Mouse (Mus musculus): ENCODE results near the gene Gps1. TPM values are rescaled to one million over a fixed set of nuclear protein-coding genes. Genes with fewer than 3 reads are reported as not detected.
A peak's percentile ranks its signal among the peaks of the same experiment; 100 is the strongest.

The Gps1 gene
- total and polyA plus RNA-seq, 3 experiments: 158 to 184 (median 174) TPM

DNA sequence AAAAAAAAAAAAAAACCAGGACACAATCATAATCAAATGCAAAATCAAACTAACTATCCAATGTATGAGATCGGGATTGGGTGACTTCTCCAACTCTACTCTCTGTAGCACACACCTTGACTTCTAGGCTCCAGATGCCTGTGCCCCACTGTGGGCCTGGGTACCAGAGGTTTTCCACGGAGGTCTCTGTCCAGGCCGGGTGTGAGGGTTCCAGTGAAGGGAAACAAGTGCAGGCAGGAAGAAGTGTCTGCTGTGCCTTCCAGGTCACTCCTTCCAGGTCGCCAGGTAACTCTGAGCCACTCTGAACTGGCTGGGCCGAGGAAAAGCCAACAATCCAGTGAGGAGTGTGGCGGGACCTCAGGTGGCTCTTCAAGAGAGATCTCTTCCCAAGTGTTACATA lies 47.6 kb upstream of the Gps1 start (continued):
- no peak for TF ChIP-seq IRF4 (IDR thresholded peaks at IDR 0.05; ENCODE audit: low read depth, low read length)

DNA sequence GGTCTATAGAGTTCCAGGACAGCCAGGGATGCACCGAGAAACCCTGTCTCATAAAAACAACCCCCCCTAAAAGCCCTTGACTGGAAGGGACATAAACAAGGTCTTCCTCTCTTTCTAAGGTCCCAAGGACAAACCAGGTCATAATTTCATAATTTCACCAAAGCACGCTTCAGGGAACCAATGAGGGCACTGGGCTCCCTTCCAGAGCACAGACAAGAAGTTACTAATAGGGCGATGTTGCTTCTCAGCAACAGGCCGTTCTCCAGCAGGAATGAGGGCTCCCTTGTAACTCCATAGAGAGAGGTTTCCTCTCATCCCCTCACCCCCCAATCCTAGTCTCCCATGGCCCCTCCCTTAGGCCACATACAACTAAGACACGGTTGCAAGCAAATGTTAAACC lies 43.1 kb upstream of the Gps1 start:
- Histone ChIP-seq H3K4me2 (ENCODE audit: insufficient read depth, low read depth, poor library complexity, severe bottlenecking) (no peak overlapping the region), H3K27ac (ENCODE audit: insufficient read depth, low read depth) (no peak overlapping the region), H3K79me2 (replicated peaks; ENCODE audit: control insufficient read depth, extremely low read depth, insufficient read depth, poor library complexity, severe bottlenecking) (no peaks in the 10 kb centered on the region), H3K4me3 (replicated peaks in 1 of 3; ENCODE audit: low read depth in 2 of 3, low read length in 2 of 3, poor library complexity in 1 of 3) (no peak overlapping the region), H3K9ac (ENCODE audit: insufficient read depth, low read depth) (no peak overlapping the region), H3K36me3 (replicated peaks in 1 of 2; ENCODE audit: control insufficient read depth in 1 of 2, insufficient read depth in 1 of 2, low read length in 1 of 2) (no peaks in the 10 kb centered on the region), H3K9me3 (replicated peaks; ENCODE audit: low read length) (no peaks in the 10 kb centered on the region), H3K27me3 (replicated peaks) (peaks cover 63% of the 10 kb centered on the region), H3K4me1 (ENCODE audit: control insufficient read depth in 1 of 2, insufficient read depth in 2 of 2) (peaks cover 6 to 11% of the 10 kb centered on the region in 2 experiments; a peak in 2 of 4 replicates)
- in situ Hi-C loops (cut with MboI; ENCODE audit: low pct_ligation_motif_present, low pct_unique_long_range_greater_than_20kb, low sequenced_read_pairs) (no loop called here), dilution Hi-C loops (cut with MboI; ENCODE audit: extremely low pct_ligation_motif_present, extremely low pct_unique_long_range_greater_than_20kb, low sequenced_read_pairs) (no loop called here)
- TF ChIP-seq TCF12 (IDR thresholded peaks at IDR 0.05; ENCODE audit: low read depth, low read length): no peak
- no peak for TF ChIP-seq MAX (IDR thresholded peaks at IDR 0.05; ENCODE audit: low read length)
- no peak for TF ChIP-seq EP300 (IDR thresholded peaks at IDR 0.05; ENCODE audit: low read length)
- TF ChIP-seq MYC (IDR thresholded peaks at IDR 0.05; ENCODE audit: low read depth, low read length): no peak
- TF ChIP-seq GABPA (IDR thresholded peaks at IDR 0.05; ENCODE audit: insufficient replicate concordance, low read depth, low read length): no peak
- no peak for TF ChIP-seq POLR2AphosphoS2 (IDR thresholded peaks at IDR 0.05; ENCODE audit: low read depth, low read length)
- TF ChIP-seq RCOR1 (conservative IDR thresholded peaks at IDR 0.05; ENCODE audit: low read depth, low read length): no peak
- TF ChIP-seq MAFK (IDR thresholded peaks at IDR 0.05; ENCODE audit: insufficient replicate concordance, low read length): no peak
- no peak for TF ChIP-seq SIN3A (IDR thresholded peaks at IDR 0.05; ENCODE audit: low read length)
- TF ChIP-seq IRF4 (IDR thresholded peaks at IDR 0.05; ENCODE audit: low read depth, low read length): no peak
- no peak for TF ChIP-seq POLR2A (IDR thresholded peaks at IDR 0.05; ENCODE audit: low read depth, low read length)
- TF ChIP-seq ZNF384 (IDR thresholded peaks at IDR 0.05; ENCODE audit: low read depth, low read length): no peak
- TF ChIP-seq BHLHE40 (IDR thresholded peaks at IDR 0.05; ENCODE audit: low read depth, low read length): no peak
- TF ChIP-seq JUND (conservative IDR thresholded peaks at IDR 0.05; ENCODE audit: low read depth, low read length): no peak
- TF ChIP-seq USF2 (conservative IDR thresholded peaks at IDR 0.05; ENCODE audit: low read depth, low read length): no peak
- no peak for DNase-seq (ENCODE audit: extremely low read depth)

DNA sequence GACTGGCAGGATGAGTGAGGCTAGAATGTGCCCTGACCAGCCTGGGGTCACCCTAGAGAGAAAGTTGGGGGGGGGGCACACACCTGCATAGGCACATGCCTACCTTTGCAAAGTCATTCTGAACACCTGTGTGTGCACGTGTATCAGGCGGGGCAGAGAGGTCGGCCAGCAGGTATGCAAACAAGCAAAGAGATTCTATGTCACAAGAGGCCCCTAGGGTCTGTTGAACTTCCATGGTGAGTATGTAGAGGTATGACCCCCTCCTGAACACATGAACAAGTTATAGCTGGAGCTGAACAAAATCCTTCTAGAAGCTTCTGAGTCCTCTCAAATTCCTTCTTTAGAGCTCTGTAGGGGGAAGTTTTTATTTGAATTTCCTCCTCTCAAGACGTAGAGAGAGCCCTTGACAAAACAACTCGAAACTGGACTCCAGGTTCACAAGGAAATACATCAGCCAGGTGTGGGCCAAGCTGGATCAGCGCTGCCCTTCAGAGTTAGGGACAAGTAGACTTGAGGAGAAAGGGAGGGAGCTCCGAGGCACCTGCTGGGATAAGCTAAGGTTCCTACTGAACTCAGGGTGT lies 39.9 kb upstream of the Gps1 start:
- dilution Hi-C loops (cut with MboI; ENCODE audit: extremely low pct_ligation_motif_present, extremely low pct_unique_long_range_greater_than_20kb, low sequenced_read_pairs): no loop called here

More for the DNA sequence above, 39.9 kb upstream of the Gps1 start:
- Histone ChIP-seq H3K4me2 (ENCODE audit: insufficient read depth, low read depth, poor library complexity, severe bottlenecking) (no peak overlapping the region), H3K27ac (ENCODE audit: insufficient read depth, low read depth) (no peak overlapping the region), H3K27me3 (replicated peaks) (peaks cover 51% of the 10 kb centered on the region), H3K4me1 (ENCODE audit: control insufficient read depth in 1 of 2, insufficient read depth in 2 of 2) (peaks cover 3 to 12% of the 10 kb centered on the region in 2 experiments; a peak in 2 of 4 replicates), H3K4me3 (replicated peaks in 1 of 3; ENCODE audit: low read depth in 2 of 3, low read length in 2 of 3, poor library complexity in 1 of 3) (no peak overlapping the region), H3K79me2 (replicated peaks; ENCODE audit: control insufficient read depth, extremely low read depth, insufficient read depth, poor library complexity, severe bottlenecking) (no peaks in the 10 kb centered on the region), H3K36me3 (replicated peaks in 1 of 2; ENCODE audit: control insufficient read depth in 1 of 2, insufficient read depth in 1 of 2, low read length in 1 of 2) (no peaks in the 10 kb centered on the region), H3K9me3 (replicated peaks; ENCODE audit: low read length) (no peaks in the 10 kb centered on the region), H3K9ac (ENCODE audit: insufficient read depth, low read depth) (no peak overlapping the region)
- in situ Hi-C loops (cut with MboI; ENCODE audit: low pct_ligation_motif_present, low pct_unique_long_range_greater_than_20kb, low sequenced_read_pairs): no loop called here
- no peak for TF ChIP-seq USF1 (IDR thresholded peaks at IDR 0.05; ENCODE audit: low read depth, low read length)
- TF ChIP-seq CTCF (conservative IDR thresholded peaks at IDR 0.05 in 1 of 2, IDR thresholded peaks at IDR 0.05 in 1 of 2; ENCODE audit: low read depth in 2 of 2, low read length in 2 of 2): no peak
- no peak for TF ChIP-seq UBTF (IDR thresholded peaks at IDR 0.05; ENCODE audit: low read depth, low read length)
- TF ChIP-seq BHLHE40 (IDR thresholded peaks at IDR 0.05; ENCODE audit: low read depth, low read length): peak; percentile 63
- no peak for TF ChIP-seq SIN3A (IDR thresholded peaks at IDR 0.05; ENCODE audit: low read length)
- DNase-seq (ENCODE audit: extremely low read depth): no peak

Measured in CH12.LX (cell line).